Mouse (Mus musculus) embryonic facial prominence, embryonic 13.5 days (tissue): ENCODE measurements at regions not wholly inside any gene's neighbourhood (a gene's known extent, or its start where the extent isn't known, plus 50 kb on each side); places are given as distances from the start of the nearest gene placed in this dataset.
A peak's percentile ranks its signal among the peaks of the same experiment; 100 is the strongest.

Experiments used
- ATAC-seq: fragments of 200-750 bp; cut with Nextera tagmentation; 2 replicates; pipeline ENCODE4 v1.8.0; 2017; ENCODE audit warnings: low read depth; ENCODE audit not compliant: insufficient number of reproducible peaks, insufficient read depth, low FRiP score, low TSS enrichment
- H3K27ac ChIP-seq: fragments of 300-500 bp; sonication (generic); 2 replicates; pipeline ENCODE4 v1.5.1; 2015; ENCODE audit warnings: moderate library complexity, mild to moderate bottlenecking, inconsistent platforms
- H3K27me3 ChIP-seq: fragments of 300-500 bp; sonication (generic); 2 replicates; pipeline ENCODE4 v1.6.1; 2015; ENCODE audit warnings: mild to moderate bottlenecking, inconsistent platforms
- H3K36me3 ChIP-seq: fragments of 300-500 bp; sonication (generic); 2 replicates; pipeline ENCODE4 v1.6.1; 2015; ENCODE audit warnings: mild to moderate bottlenecking, inconsistent platforms
- H3K4me1 ChIP-seq: fragments of 300-500 bp; sonication (generic); 2 replicates; pipeline ENCODE4 v1.6.1; 2015; ENCODE audit warnings: inconsistent platforms
- H3K4me2 ChIP-seq: fragments of 300-500 bp; sonication (generic); 2 replicates; pipeline ENCODE4 v1.6.1; 2015; ENCODE audit warnings: moderate library complexity, mild to moderate bottlenecking, inconsistent platforms
- H3K4me3 ChIP-seq: fragments of 300-500 bp; sonication (generic); 2 replicates; pipeline ENCODE4 v1.5.1; 2015; ENCODE audit warnings: mild to moderate bottlenecking, inconsistent platforms
- H3K9ac ChIP-seq: fragments of 300-500 bp; sonication (generic); 2 replicates; pipeline ENCODE4 v1.6.1; 2015; ENCODE audit warnings: mild to moderate bottlenecking, inconsistent platforms
- H3K9me3 ChIP-seq: fragments of 300-500 bp; sonication (generic); 2 replicates; pipeline ENCODE4 v1.6.1; 2016; ENCODE audit warnings: inconsistent platforms
- WGBS: fragments of 180-500 bp; shearing (Covaris S2); methylation state at CpG from one replicate; pipeline ENCODE4 v1.1.7; 2015; ENCODE audit warnings: mixed read lengths; 5-methylcytosine and 5-hydroxymethylcytosine counted together

- Histone ChIP-seq H3K9me3 (no peaks in the 10 kb centered on the region), H3K4me2 (no peak overlapping the region), H3K4me1 (no peaks in the 10 kb centered on the region), H3K27me3 (no peaks in the 10 kb centered on the region), H3K36me3 (no peaks in the 10 kb centered on the region), H3K9ac (no peak overlapping the region), H3K4me3 (no peak overlapping the region), H3K27ac (no peak overlapping the region)
- 75% methylated on average over 6 of the region's 6 CpGs for WGBS
- no peak for ATAC-seq
Measured at GRCm38 (mm10) chr11:38618707-38619106, 1382.9 kb upstream of the Tenm2 start.

- Histone ChIP-seq H3K9ac (no peak overlapping the region), H3K36me3 (no peaks in the 10 kb centered on the region), H3K4me1 (no peaks in the 10 kb centered on the region), H3K4me3 (no peak overlapping the region), H3K9me3 (no peaks in the 10 kb centered on the region), H3K27me3 (no peaks in the 10 kb centered on the region), H3K4me2 (no peak overlapping the region), H3K27ac (no peak overlapping the region)
- no peak for ATAC-seq
- 69% methylated on average over 4 of the region's 4 CpGs for WGBS
Measured at GRCm38 (mm10) chr11:38600971-38601370, 1365.2 kb upstream of the Tenm2 start.

GRCm38 (mm10) chr11:38568515-38568914 is 1332.8 kb upstream of the Tenm2 start:
- no peaks in the 10 kb centered on the region for H3K36me3 ChIP-seq
- H3K4me2 ChIP-seq, result no peak overlapping the region
- H3K9me3 ChIP-seq, result no peaks in the 10 kb centered on the region
- H3K4me1 ChIP-seq, result no peaks in the 10 kb centered on the region
- no peak overlapping the region for H3K4me3 ChIP-seq
- H3K27ac ChIP-seq, result no peak overlapping the region
- WGBS, result 91% methylated on average over 1 of the region's 1 CpGs
- no peaks in the 10 kb centered on the region for H3K27me3 ChIP-seq
- H3K9ac ChIP-seq, result no peak overlapping the region
- ATAC-seq, result no peak

- WGBS, result 6% methylated on average over 8 of the region's 8 CpGs
- H3K4me2 ChIP-seq, result peak overlapping the region; percentile 16; the same call in 1 of the 2 replicates
- peaks cover 7% of the 10 kb centered on the region; the same call in 1 of the 2 replicates for H3K4me1 ChIP-seq
- H3K9ac ChIP-seq, result no peak overlapping the region
- no peaks in the 10 kb centered on the region for H3K27me3 ChIP-seq
- ATAC-seq, result no peak
- H3K9me3 ChIP-seq, result no peaks in the 10 kb centered on the region
- no peak overlapping the region for H3K27ac ChIP-seq
- no peaks in the 10 kb centered on the region for H3K36me3 ChIP-seq
- H3K4me3 ChIP-seq, result no peak overlapping the region
Measured at GRCm38 (mm10) chr11:38543893-38544292, 1308.1 kb upstream of the Tenm2 start.

GRCm38 (mm10) chr11:38540097-38540496 is 1304.3 kb upstream of the Tenm2 start:
- Histone ChIP-seq H3K9ac (no peak overlapping the region), H3K4me3 (no peak overlapping the region), H3K4me1 (peaks cover 7% of the 10 kb centered on the region; the same call in 1 of the 2 replicates), H3K4me2 (no peak overlapping the region), H3K27ac (no peak overlapping the region), H3K27me3 (no peaks in the 10 kb centered on the region), H3K9me3 (no peaks in the 10 kb centered on the region), H3K36me3 (no peaks in the 10 kb centered on the region)
- ATAC-seq, result no peak
- WGBS, result 91% methylated on average over 2 of the region's 2 CpGs

GRCm38 (mm10) chr11:38532282-38532681 is 1296.5 kb upstream of the Tenm2 start:
- no peak overlapping the region for H3K4me3 ChIP-seq
- ATAC-seq, result no peak
- H3K27ac ChIP-seq, result no peak overlapping the region

GRCm38 (mm10) chr11:38509676-38510075 is 1273.9 kb upstream of the Tenm2 start:
- Histone ChIP-seq H3K4me2 (no peak overlapping the region), H3K27me3 (no peaks in the 10 kb centered on the region), H3K9me3 (no peaks in the 10 kb centered on the region), H3K27ac (no peak overlapping the region), H3K4me1 (no peaks in the 10 kb centered on the region), H3K4me3 (no peak overlapping the region), H3K36me3 (no peaks in the 10 kb centered on the region), H3K9ac (no peak overlapping the region)
- 88% methylated on average over 4 of the region's 4 CpGs for WGBS
- ATAC-seq, result no peak

More at GRCm38 (mm10) chr11:38532282-38532681, 1296.5 kb upstream of the Tenm2 start:
- no peaks in the 10 kb centered on the region for H3K4me1 ChIP-seq
- no peak overlapping the region for H3K9ac ChIP-seq
- H3K9me3 ChIP-seq, result no peaks in the 10 kb centered on the region
- no peaks in the 10 kb centered on the region for H3K36me3 ChIP-seq
- 79% methylated on average over 2 of the region's 2 CpGs for WGBS
- H3K27me3 ChIP-seq, result no peaks in the 10 kb centered on the region
- no peak overlapping the region for H3K4me2 ChIP-seq

- H3K9me3 ChIP-seq, result no peaks in the 10 kb centered on the region
- WGBS, result 78% methylated on average over 2 of the region's 2 CpGs
- H3K27me3 ChIP-seq, result no peaks in the 10 kb centered on the region
- H3K9ac ChIP-seq, result no peak overlapping the region
- H3K36me3 ChIP-seq, result no peaks in the 10 kb centered on the region
- no peak overlapping the region for H3K27ac ChIP-seq
- no peak overlapping the region for H3K4me3 ChIP-seq
- H3K4me2 ChIP-seq, result no peak overlapping the region
- H3K4me1 ChIP-seq, result no peaks in the 10 kb centered on the region
- no peak for ATAC-seq
Measured at GRCm38 (mm10) chr11:38464239-38464596, 1228.5 kb upstream of the Tenm2 start.

- H3K9ac ChIP-seq, result no peak overlapping the region
- no peak overlapping the region for H3K4me3 ChIP-seq
- no peak for ATAC-seq
- H3K9me3 ChIP-seq, result no peaks in the 10 kb centered on the region
- no peak overlapping the region for H3K4me2 ChIP-seq
- WGBS, result 74% methylated on average over 4 of the region's 4 CpGs
- H3K27ac ChIP-seq, result no peak overlapping the region
- H3K27me3 ChIP-seq, result no peaks in the 10 kb centered on the region
- H3K4me1 ChIP-seq, result no peaks in the 10 kb centered on the region
- no peaks in the 10 kb centered on the region for H3K36me3 ChIP-seq
Measured at GRCm38 (mm10) chr11:38463568-38464238, 1227.9 kb upstream of the Tenm2 start.

GRCm38 (mm10) chr11:38443291-38443690 is 1207.5 kb upstream of the Tenm2 start:
- Histone ChIP-seq H3K27me3 (no peaks in the 10 kb centered on the region), H3K9ac (no peak overlapping the region), H3K27ac (no peak overlapping the region), H3K9me3 (no peaks in the 10 kb centered on the region), H3K4me2 (no peak overlapping the region), H3K36me3 (no peaks in the 10 kb centered on the region), H3K4me3 (no peak overlapping the region), H3K4me1 (no peaks in the 10 kb centered on the region)
- 80% methylated on average over 5 of the region's 5 CpGs for WGBS
- ATAC-seq, result no peak

GRCm38 (mm10) chr11:38410302-38410701 is 1174.5 kb upstream of the Tenm2 start:
- Histone ChIP-seq H3K9me3 (no peaks in the 10 kb centered on the region), H3K36me3 (no peaks in the 10 kb centered on the region), H3K4me1 (no peaks in the 10 kb centered on the region), H3K27ac (no peak overlapping the region), H3K4me3 (no peak overlapping the region), H3K27me3 (no peaks in the 10 kb centered on the region), H3K4me2 (no peak overlapping the region), H3K9ac (no peak overlapping the region)
- no peak for ATAC-seq
- WGBS, result 63% methylated on average over 1 of the region's 1 CpGs

- Histone ChIP-seq H3K4me2 (no peak overlapping the region), H3K27ac (no peak overlapping the region), H3K9me3 (no peaks in the 10 kb centered on the region), H3K27me3 (no peaks in the 10 kb centered on the region), H3K9ac (no peak overlapping the region), H3K4me1 (no peaks in the 10 kb centered on the region), H3K4me3 (no peak overlapping the region), H3K36me3 (no peaks in the 10 kb centered on the region)
- no peak for ATAC-seq
Measured at GRCm38 (mm10) chr11:38397771-38398170, 1162.0 kb upstream of the Tenm2 start.
